Mouse (Mus musculus): ENCODE measurements around the gene Helt.
"Not testable (repeated sequence)": the region's sequence is repeated elsewhere in the genome, so short reads cannot be mapped to it uniquely, and the experiment has no call there.

Helt gene

DNA sequence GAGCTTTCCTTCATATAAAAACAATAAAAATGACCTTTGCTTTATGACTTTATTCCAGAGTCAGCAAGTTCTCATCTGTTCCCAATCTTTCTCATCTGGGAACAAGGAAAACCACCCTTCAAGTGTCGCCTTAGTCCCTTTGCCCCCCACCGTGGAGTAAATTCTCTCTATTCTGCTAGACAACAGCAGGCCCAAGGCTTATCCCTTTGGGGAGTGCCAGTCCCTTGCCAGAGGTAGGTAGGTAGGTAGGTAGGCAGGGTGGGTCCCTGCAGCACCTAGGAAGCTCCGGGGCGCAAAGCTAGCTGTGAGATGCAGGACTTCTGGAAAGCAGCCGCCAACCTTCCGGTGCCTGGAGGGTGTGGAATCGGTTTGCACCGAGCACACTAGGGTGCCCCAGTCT is 1.5 kb upstream of the Helt start:
- DNase-seq: no peak

DNA sequence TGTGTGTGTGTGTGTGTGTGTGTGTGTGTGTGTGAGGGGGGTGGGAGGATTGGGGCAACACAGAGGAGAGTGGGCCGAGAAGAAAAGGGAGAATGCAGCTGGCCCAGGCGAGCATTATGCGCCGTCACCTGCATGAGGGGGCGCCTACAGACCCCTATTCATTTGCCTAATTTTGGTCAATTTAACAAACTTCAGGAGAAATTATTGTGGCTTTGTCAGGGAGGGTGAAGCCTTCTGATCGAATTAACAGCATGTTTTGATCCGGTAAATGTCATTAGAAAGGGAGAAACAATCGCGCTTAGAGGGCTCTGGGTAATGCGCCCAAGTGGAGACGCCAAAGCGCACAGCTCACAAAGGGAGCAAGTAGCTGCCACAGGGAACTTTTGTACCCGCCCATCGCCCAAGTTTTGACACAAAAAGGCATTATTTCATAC is 647 bp upstream of the Helt start:
- DNase-seq: no peak

- DNase-seq: no peak
Observed at GRCm38 (mm10) chr8:46293741-46294151, 725 bp downstream of the Helt start.

DNA sequence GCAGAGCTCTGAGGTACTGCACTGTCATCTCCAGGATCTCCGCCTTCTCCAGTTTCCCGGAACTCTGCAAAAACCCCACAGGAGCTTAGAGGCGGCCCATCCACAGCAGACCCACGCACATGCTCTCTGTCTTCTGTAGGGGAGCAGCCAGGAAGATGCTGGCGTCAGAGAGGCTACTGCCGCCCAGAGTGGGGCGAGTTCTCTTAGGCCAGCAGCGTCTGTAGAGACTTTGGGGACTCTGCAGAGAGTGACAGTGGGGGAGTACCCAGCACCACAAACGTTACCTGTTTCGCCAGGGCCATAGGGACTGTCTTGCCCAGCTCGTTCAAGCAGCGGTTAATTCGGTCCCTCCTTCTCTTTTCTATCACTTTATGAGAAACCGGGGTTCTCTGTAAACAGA is 1.3 kb downstream of the Helt start:
- no peak for DNase-seq

DNA sequence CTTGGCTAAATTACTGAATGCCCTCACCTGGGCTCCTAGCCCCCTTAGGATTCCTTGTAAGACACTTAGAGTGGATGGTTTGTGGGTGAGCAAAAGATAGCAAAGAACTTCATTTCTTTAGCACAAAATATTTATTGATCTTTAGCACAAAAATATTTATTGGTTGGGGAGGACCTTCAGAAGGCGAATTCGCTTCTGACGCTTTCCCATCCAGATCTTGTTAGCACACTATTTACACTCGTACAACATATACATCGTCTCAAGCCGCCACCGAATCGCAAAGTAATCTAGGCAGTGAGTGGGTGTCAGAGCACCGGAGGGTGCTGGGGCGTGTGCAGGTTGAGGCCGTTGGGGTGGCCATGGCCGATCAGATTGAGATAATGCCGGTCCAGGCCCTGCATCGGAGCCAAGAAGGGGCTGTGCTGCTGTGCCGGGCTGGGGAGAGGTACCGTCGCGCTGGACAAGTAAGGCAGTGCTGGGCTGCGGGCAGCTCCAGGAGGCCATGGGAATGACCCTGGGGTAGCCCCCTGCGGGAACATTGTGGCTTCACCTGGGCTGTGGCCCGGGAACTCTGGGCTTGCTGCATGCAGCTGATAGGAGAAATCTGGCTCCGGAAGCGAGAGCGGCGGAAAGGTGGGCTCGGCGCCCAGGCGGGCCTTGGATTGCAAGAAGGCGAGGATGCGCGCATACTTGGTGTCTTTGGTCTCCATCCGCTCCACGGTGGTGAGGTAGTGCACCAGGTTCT is 2.4 kb downstream of the Helt start:
- DNase-seq: no peak

- DNase-seq: no peak
Observed at GRCm38 (mm10) chr8:46289274-46289673, 5.2 kb downstream of the Helt start.

GRCm38 (mm10) chr8:46288021-46288420 is 6.5 kb downstream of the Helt start:
- no peak for DNase-seq

DNA sequence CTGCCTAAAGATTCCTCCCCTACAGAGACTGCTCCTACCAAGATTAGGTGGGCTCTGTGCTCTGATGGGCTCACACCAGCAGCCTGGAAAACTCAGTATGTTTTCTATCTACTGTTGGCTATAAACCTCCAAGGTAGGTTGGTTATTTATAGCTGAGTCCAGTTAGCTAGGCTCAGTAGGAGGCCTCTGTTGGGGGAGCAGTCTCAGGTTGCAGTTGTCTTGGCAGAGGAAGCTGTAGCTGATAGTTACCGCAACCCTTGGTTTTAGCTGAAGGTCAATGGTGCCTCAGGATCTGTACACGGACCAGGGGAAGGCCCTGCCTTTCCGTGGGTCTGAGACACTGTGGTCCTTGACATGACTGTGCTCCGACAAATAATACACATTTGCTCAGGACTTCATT is 8.5 kb downstream of the Helt start:
- no peak for DNase-seq

GRCm38 (mm10) chr8:46281536-46281935 is 12.9 kb downstream of the Helt start:
- DNase-seq: peak; percentile 37 to 48

GRCm38 (mm10) chr8:46276939-46277338 is 17.5 kb downstream of the Helt start:
- DNase-seq: no peak

- DNase-seq: no peak
Observed at GRCm38 (mm10) chr8:46270741-46271140, 23.7 kb downstream of the Helt start.

DNA sequence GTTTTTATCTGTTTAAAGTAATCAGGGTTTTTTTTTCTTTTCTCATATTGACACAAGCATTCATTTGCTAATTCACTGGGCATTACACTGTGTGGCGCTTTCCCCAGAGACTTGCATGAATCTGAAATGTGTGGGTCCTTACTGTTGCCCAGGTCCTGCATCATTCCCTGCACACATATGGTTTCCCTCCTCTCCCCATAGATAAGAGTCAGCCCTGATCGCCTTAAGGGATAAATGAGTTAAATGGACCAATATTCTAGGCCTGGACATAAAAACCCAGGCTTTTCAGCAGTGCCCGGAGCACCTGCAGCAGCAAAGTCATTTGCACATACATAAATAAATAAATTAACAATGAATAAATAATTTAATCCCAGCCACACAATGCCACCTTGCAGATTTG is 24.3 kb downstream of the Helt start:
- no peak for DNase-seq

DNA sequence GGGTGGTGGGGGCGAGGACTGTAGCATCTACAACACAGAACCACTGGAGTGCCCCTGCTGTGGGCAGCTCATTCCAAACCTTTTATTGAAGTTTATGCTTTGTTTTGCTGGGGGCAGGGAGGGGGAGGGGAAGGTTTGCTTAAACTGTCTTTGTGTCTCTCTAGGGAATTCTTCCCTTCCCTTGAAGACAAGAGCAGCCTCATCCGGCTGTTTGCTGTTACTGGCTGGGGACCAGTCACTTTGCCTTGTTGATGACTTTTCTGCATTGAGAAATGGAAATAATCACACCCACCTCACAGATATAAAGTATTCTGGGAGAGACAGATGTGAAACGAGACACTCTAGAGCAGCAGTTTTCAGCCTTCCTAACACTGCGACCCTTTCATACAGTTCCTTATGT is 27.7 kb downstream of the Helt start:
- DNase-seq: no peak

GRCm38 (mm10) chr8:46264206-46264605 is 30.3 kb downstream of the Helt start:
- not testable (repeated sequence) for DNase-seq

- no peak for DNase-seq
Observed at GRCm38 (mm10) chr8:46257921-46258682, 36.4 kb downstream of the Helt start.

DNA sequence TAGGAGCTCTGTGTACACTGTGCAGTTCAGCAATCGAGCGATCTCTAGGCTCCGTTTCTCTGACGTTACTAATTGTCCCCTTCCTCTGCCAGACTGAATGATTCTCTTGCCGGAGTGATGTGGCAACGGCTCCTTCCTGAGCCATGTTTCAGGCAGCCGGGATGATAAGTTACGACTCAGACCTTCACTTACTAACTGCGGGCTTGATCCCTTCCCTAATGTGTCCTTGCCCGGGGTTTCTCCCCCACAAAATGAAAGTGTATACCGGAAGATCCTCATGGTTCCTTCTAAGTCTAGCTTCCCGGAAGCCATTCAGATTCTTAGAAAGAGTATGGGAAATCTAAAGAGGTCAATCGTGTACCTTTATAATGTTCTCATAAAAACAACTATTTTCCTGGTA is 42.0 kb downstream of the Helt start:
- no peak for DNase-seq

- no peak for DNase-seq
Observed at GRCm38 (mm10) chr8:46251561-46251960, 42.9 kb downstream of the Helt start.

DNA sequence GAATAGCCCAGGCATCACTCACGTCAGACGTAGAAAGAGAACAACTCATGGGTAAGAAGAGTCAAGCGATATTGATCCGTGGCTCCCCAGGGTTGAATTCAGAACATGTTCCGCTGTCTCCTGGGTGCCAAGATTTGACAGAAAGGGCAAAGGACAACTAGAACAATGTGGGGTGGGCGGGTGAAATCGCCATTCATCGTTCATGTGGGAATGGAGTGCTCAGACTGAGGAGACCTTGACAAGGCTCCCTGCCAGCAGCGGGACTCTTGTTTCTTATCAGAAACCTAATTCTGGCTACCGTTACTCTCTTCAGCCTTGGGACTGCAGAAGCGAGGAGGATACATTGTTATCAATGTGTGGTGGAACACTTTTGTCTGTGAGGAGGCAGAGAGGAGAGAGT is 48.1 kb downstream of the Helt start:
- no peak for DNase-seq

- no peak for DNase-seq
Observed at GRCm38 (mm10) chr8:46242946-46243345, 51.5 kb downstream of the Helt start.

All from thymus, postnatal 36 days (tissue).